Mouse (Mus musculus) hindlimb bud, embryonic 11.5 days (tissue): ENCODE measurements around the gene Agfg2.
"Not testable (repeated sequence)": the region's sequence is repeated elsewhere in the genome, so short reads cannot be mapped to it uniquely, and the experiment has no call there.

Experiments
- DNase-seq: peaks from one replicate; pipeline ENCODE4 v3.0.0-alpha.2; 2012; ENCODE audit warnings: low read depth, low spot score; ENCODE audit errors: extremely low spot score

The Agfg2 gene

DNA sequence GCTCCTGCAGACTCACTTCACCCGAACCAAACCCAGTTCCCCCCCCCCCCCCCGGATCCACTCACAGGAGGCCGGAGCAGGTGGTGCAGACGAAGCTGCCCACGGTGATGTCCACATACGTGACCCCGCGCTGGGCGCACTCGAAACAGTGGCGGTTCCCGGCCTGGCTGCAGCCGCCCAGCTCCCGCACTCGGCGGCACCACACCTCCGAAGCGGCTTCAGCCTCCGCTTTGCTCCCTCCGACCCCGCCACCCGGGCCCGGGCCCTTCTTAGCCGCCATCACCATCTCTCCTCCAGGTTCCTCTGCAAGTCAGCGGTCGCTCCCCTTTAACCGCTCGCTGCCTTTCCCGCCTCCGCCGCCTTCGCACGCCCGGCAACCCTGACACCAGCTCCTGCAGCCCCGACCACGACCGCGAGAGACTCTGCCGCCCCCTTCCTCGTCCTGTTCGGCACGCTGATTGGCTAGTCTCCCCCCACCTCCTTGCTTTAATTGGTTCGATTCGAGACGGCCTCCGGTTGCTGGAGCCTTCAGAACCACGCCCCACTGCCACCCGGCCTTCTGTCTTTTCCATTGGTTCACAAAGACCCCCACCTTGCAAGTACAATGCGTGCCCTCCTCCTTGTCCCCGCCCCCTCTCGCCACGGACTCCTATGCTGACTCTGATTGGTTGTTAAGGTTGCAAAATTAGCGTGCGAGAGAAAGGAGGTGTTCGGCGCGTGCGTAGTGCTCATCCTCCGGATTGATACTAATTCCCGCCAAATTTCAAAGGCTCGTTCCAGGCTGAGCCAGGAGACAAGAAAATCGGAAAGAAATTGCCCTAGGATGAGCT lies at the start of gene Agfg2:
TSS of gene Agfg2 (minus strand) at position 433 of the 830 bp plus-strand sequence.
- DNase-seq = peak; percentile 96

GRCm38 (mm10) chr5:137733638-137734288 lies 49.2 kb upstream of the Agfg2 start:
- DNase-seq = no peak

DNA sequence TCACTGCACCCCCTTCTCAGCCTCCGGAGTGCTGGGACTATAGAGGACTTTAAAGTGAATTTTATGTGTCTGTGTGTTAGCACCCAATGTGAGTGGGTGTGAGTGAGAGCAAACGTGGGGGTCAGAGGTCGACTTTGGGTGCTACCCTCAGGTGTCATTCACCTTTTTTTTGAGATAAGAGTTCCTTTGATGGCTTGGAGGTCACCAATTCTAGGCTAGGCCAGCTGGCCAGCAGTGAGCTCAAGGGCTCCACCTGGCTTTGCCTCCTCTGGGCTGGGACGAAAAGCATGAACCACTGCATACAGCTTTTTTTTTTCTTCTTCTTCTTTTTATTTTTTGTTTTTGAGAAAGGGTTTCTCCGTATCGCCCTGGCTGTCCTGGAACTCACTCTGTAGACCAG lies 42.2 kb upstream of the Agfg2 start:
- no peak for DNase-seq

DNA sequence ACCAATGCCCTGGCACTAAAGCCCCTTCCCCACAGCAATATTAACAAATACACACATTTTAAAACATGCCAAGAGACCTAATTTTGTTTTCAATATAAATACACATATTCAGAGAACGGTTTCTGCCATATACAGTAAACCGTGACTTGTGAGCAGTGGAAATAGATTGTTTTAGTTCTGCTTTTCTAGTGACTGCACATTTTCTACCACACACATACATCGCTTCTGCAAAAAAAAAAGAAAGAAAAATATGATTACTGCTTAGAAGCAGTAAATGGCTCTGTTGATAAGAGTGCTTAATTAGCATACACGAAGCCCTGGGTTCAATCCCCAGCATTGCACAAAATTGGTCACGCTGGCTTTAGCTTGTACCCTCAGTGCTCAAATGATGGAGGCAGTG lies 39.3 kb upstream of the Agfg2 start:
- no peak for DNase-seq

DNA sequence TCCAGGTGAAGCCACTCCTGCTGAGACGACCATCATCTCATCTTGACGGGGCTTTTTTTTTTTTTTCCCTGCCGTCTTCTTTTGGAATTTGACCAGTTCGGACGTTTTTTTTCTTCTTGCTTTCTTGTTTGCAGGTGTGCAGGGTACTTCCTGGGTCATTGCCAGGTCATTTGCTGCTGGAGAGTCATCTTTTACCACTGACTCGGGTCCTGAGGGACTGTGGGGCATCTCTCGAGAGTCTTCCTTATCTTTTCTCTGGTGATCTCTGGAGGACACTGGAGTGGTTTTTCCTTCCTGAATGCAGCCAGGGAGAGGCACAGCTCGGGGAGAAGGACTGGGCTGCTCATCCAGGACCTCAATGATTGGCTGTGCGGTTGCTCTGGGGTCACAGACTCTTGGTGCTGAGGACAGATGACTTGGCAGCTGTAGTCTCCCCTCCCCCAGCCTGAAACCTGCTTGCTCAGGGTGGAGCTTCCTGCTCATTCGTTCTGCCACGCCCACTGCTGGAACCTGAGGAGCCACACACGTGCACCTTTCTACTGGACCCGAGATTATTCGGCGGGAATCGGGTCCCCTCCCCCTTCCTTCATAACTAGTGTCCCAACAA lies 36.1 kb upstream of the Agfg2 start:
- not testable (repeated sequence) for DNase-seq

DNA sequence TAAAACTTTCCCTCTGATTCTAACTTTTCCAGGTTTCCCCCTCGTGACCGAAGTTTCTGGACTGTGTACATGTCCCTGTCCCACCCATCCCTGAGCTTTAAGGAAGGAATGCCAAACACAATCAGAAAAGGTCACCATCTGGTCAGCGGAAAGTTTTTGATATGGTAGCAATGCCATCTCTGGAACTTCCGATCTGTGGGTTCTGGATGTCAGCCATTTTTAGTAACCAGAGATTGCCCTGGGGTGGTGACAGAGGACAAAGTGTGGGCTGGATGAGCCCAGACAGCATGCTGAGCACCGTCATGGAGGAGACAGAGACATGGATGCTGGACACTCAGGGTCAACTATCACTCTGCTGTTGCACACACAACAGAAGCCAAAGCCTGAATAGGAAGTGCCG lies 34.6 kb upstream of the Agfg2 start:
- DNase-seq = no peak

DNA sequence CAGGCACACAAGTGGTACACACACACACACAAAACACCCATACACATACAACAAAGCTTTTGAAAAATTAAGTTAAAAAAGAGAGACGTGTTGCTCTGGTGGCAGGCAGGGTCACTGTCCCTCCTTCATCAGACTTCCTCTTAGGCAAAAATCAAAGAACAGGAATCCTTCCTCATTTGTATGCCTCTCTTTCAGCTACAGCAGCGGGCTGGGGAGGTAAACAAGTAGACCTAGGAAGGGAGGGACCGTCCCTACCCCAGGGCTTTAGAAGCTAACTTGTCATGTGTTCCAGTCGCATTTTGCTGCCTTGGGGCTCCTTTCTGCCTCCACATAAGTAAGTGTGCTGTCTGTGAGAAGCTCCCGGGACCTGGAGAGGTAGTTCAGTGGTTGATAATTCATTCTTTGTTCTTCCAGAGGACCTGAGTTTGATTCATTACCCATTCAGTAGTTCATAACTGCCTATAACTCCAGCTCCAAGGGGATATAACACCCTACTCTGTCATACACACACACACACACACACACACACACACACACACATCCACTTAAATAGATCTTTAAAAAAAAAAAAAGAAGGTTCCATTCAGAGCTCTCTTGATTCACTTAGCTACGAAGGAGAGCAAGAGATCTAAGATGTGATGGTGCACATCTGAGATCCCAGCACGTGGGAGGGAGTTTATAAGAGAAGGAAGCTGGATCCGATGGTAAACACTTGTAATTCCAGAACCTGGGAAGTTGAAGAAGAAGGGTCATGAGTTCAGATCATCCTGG lies 33.7 kb upstream of the Agfg2 start:
- DNase-seq = no peak

- DNase-seq = no peak
Observed at GRCm38 (mm10) chr5:137715685-137716084, 31.2 kb upstream of the Agfg2 start.

DNA sequence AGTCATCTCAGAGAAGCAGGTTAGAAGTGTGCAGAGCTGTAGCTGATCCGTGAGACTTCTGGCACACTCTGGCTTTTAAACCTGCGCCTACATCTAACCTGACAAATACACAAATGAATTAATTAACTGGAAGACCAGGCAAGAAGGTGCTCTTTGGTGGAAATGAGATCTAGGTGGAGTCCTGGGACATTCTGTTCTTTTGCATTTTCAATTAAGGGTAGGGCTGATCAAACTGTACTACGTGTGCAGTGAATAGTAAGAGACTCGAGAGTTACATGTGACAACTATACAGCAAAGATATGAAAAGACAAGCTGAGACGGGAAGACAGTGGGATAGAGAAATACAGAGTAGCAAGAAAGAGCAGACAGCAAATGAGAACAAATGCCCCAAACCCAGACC lies 28.9 kb upstream of the Agfg2 start:
- no peak for DNase-seq

DNA sequence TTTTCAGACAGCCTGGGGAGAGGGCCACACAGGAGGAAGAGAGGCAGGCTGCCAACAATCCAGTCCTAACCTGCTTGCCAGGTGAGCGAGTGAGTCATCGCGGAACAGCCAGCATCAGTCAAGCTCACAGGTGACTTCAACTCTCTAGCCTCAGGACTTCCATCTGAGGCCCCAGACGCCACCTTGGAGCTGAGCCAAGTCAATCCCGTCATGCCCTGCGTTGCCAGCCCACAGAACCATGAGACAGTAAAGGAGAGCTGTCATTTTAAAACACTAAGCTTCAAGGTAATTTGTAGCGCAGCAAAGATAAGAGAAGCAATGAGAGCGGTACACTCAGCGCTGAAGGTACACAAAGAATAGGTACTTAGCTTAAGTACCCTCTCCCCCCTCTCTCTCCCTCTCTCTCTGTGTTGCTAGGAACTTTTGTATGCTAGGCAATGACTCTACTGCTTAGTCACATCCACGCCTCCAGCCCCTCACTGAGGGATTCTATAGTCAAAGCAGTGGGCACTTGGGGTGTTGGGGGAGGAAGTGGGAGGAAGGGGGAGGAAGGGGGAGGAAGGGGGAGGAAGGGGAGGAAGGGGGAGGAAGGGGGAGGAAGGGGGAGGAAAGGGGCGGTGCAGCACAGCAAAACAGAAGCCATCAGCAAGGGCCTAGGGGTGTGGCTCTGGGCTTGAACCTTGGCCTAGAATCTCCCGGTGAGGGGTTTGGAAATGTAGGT lies 22.5 kb upstream of the Agfg2 start:
- DNase-seq = no peak

DNA sequence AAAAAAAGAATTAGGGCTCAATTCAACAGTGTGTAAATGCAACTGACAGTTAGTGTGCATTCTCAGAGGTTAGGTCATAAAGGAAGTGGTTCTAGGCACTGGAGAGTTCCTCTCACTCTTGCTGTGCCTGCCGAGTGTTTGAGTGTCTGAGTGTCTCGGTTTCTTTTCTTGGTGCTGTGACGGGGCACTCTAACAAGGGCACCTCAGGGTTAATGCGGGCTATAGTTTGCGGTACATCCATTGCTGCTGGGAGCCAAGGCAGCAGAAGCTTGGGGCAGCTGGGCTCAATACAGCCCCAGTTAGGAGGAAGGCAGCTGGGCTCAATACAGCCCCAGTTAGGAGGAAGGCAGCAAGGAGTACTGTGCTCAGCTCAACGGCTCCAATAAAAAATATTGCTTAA lies 20.7 kb upstream of the Agfg2 start:
- DNase-seq = no peak

- no peak for DNase-seq
Observed at GRCm38 (mm10) chr5:137699850-137700249, 15.3 kb upstream of the Agfg2 start.

GRCm38 (mm10) chr5:137699080-137699479 lies 14.6 kb upstream of the Agfg2 start:
- DNase-seq = no peak

DNA sequence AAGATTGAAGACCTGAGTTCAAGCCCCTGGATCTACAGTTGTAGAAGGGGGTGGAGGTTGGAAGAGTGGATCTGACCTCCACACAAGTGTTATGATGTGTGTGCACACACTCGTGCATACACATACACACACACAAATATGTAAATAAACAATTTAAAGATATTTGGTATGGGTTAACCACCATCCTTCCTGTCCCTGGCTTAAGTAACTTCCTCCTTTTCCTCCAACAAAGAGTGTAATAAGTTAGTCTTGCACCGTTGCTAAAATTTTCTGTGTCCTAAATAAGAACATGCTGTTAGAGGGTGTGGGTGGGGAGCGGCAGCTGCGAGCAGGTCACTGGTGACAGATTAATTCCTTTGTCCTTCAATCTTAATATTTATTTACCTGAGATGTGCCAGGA lies 11.4 kb upstream of the Agfg2 start:
- DNase-seq = no peak

- no peak for DNase-seq
Observed at GRCm38 (mm10) chr5:137694796-137695195, 10.3 kb upstream of the Agfg2 start.

DNA sequence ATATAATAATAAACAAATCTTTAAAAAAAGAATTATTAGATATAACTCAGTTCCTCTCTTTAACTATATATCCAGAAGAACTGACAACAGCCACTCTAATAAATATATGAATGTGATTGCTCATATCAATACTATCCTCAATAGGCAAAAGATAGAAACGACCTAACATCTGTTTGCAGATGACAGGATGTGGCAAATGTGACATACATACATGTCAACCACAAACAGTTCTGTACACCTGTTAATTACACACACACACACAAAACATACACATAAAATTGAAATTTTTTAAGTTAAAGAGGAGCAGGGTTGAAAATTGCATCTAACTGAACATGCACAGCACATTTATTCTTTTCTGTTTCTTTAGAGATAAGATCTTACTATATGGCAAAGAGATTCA lies 7.4 kb upstream of the Agfg2 start:
- DNase-seq = no peak

DNA sequence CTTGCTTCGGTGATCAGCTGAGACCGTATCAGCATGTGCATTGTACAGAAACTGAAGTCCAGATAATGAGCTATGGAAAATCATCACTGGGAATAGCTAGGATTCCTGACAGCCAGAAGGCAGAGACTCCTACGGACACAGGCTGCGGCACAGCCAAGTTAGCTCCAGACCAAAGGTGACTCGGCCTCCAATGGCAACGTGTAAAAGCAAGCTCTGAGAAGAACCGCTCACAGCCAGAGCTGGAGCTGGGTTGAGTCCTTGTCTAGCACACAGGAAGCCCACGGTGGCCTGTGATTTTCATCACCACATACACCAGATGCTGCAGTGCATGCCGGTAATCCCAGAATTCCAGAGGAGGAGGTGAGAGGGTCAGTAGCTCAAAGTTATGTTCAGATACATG lies 6.0 kb upstream of the Agfg2 start:
- no peak for DNase-seq

GRCm38 (mm10) chr5:137689974-137690373 lies 5.4 kb upstream of the Agfg2 start:
- DNase-seq = no peak

DNA sequence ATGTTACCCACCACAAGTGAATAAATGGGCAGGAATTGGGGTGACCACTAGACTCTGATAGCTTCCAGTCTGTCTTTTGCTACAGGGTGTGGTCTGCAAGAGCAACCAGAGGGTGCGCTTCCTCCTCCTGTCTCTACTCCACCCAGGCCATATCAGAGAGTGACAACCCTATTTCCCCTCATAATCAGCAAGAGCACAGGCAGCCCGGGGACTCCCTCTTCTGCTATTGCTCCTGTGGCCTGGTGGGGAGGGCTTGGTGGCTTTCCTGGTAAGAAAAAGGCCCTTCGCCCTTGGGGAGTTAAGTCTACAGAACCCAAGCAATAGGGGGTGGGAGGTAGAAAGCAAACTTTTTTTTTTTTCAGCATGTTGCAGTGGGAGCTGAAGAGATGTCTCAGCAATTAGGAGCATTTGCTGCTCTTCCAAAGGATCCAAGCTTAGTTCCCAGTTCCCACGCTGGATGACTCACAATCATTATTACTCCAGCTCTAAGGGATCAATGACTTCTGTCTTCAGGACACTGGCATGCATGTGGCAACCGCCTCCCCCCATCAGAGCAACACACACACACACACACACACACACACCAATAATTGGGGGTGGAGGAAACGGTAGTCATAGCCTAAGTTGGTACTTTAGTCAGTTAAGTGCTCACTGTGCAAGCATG lies 1.7 kb upstream of the Agfg2 start:
- DNase-seq = no peak

DNA sequence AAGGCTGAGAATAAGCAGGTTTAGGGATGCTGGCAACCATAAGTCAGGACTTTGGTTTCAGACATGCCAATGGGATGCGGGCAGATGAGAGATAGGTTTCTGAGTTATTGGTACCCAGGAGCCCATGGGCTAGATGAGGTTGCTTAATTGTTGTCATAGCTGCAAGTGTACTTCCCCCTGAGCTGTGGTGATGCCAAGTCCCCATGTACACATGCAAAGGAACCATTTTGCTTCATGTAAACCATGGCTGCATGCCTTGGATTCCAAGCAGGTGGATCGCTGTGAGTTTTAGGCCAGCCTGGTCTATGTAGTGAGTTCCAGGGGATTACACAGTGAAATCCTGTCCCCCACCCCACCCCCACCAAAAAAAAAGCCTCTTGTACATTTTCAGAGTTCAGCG lies 1.1 kb upstream of the Agfg2 start:
- no peak for DNase-seq
